Mouse (Mus musculus) embryonic fibroblast, embryonic 13.5 days (primary cell): ENCODE measurements around the gene 1810043G02Rik.
A peak's percentile ranks its signal among the peaks of the same experiment; 100 is the strongest.

Source experiments
- CTCF ChIP-seq: IDR thresholded peaks from 2 replicates; pipeline ENCODE4 v1.5.1; 2011; ENCODE audit warnings: mild to moderate bottlenecking, control low read depth, low read length, moderate library complexity, borderline replicate concordance; ENCODE audit not compliant: insufficient read depth
- POLR2A ChIP-seq: IDR thresholded peaks from 2 replicates; pipeline ENCODE4 v1.6.1; 2011; ENCODE audit warnings: low read depth, mild to moderate bottlenecking, control low read depth, low read length, moderate library complexity

GRCm38 (mm10) chr10:78028129-78028528 is 49.8 kb downstream of the 1810043G02Rik start:
- peak; percentile 41; the same call in 1 of the 2 replicates for TF ChIP-seq CTCF
- no peak for TF ChIP-seq POLR2A
